Mouse (Mus musculus): Measurements from ENCODE around the gene Zscan26.
"Not testable (repeated sequence)": the region's sequence is repeated elsewhere in the genome, so short reads cannot be mapped to it uniquely, and the experiment has no call there.

Zscan26 gene

DNA sequence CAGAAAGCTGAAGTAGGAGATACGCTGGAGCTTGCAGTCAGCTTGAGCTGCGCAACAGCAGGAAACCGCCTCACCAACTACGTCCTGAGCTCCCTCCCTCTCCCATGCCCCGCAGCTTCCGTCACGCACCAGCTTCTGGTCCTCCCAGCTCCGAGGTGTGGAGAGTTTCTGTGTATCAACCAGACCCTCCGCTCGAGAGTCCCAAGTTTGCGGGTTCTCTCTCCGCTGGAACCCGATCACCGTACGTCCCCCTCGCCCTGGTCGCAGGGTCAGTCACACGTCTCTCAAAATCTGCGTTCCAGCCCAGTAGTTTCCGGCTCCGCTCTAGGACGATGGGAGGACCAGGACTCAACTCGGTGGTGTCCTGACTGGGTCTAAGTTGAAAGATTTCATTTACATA is at the start of gene Zscan26:
TSS of gene Zscan26 (minus strand) at position 282 of the 400 bp plus-strand sequence.
- peak; percentile 93 for DNase-seq (ENCODE audit: low read depth, low spot score)

DNA sequence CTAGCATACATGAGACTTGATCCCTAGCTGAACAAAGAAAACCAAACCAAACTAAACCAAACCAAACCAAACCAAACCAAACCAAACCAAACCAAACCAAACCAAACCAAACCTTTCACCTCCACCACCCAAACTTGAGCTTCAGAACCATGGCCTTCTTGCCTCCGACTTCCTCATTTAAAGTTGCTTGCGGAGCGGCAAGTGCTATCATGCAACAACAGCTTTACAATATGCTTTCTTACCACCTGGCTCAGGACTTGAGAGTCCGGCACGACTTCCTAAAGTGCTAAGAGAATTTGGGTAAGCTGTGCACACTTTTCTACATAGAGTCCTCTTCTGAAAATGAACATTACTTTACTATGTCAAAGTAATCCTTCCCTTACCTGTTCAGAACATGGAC is 48.8 kb upstream of the Zscan26 start:
- no peak for DNase-seq (ENCODE audit: low read depth, low spot score)

DNA sequence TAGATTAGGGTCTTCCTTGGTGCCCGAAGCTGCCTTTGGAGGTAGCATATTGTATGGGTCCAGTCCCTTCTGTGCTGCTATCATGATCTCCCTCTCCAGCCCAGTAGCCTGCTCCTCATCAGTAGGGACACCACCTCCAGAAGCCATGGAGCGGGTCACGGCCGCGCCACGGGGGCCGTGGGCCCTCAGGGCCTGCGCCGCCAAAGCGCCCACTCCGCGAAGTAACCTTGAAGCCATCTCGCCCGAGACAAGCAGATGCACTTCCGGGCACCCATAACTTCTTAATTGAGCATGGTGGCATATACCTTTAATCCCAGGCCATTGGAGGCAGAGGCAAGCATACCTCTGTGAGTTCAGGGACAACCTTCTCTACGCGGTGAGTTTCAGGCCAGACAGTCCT is 47.7 kb upstream of the Zscan26 start, which contains the start of gene Gm11273:
TSS of gene Gm11273 (minus strand) at position 237 of the 400 bp plus-strand sequence.
- not testable (repeated sequence) for DNase-seq (ENCODE audit: low read depth, low spot score)

DNA sequence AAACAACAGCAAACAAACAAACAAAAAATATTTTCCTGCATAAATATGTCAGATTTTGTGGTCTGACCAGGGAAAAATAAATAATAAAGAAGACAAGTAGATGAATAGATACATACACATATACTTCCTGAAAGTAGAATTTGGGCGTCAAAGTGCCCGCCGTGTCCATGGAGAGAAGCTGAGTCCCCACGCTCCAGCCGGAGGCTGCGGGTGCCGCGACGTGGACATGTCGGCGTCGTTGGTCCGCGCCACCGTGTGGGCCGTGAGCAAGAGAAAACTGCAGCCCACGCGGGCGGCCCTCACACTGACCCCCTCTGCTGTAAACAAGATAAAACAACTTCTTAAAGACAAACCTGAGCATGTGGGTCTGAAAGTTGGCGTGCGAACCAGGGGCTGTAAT is 41.5 kb upstream of the Zscan26 start, which contains the start of gene AK157302:
TSS of gene AK157302 (plus strand) at position 144 of the 400 bp plus-strand sequence.
- no peak for DNase-seq (ENCODE audit: low read depth, low spot score)

- DNase-seq (ENCODE audit: low read depth, low spot score) = no peak
Observed at GRCm38 (mm10) chr13:21492847-21493246, 39.3 kb upstream of the Zscan26 start.

GRCm38 (mm10) chr13:21486881-21487280 is 33.4 kb upstream of the Zscan26 start:
- DNase-seq (ENCODE audit: low read depth, low spot score) = peak; percentile 61

- DNase-seq (ENCODE audit: low read depth, low spot score) = peak; percentile 64
Observed at GRCm38 (mm10) chr13:21478759-21479670, 25.5 kb upstream of the Zscan26 start, which contains the start of the genes Zkscan4 and Gm10065. Gene Zkscan4, plus strand, starts transcription at chr13:21478907. Gene Gm10065, minus strand, starts transcription at chr13:21479441.

DNA sequence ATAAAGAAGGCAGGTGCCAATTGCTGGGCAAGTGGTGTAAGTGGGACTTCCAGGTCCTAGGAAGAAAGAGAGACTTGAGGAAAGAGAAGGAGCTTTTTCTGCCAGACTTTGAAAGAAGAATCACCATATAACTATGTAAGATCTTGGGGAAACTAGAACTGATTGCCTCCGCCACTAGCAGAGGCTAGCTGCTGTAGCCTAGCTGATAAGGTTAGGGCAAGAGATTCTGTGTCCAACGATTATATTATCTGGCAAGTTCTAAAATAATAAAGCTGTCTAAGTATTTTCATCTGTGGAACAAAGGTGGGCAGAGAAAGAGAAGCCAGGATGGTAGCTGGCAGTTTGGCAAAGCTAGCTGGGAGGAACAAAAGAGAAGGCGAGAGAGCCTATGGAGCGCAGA is 18.9 kb upstream of the Zscan26 start:
- no peak for DNase-seq (ENCODE audit: low read depth, low spot score)

- no peak for DNase-seq (ENCODE audit: low read depth, low spot score)
Observed at GRCm38 (mm10) chr13:21469097-21469496, 15.6 kb upstream of the Zscan26 start.

DNA sequence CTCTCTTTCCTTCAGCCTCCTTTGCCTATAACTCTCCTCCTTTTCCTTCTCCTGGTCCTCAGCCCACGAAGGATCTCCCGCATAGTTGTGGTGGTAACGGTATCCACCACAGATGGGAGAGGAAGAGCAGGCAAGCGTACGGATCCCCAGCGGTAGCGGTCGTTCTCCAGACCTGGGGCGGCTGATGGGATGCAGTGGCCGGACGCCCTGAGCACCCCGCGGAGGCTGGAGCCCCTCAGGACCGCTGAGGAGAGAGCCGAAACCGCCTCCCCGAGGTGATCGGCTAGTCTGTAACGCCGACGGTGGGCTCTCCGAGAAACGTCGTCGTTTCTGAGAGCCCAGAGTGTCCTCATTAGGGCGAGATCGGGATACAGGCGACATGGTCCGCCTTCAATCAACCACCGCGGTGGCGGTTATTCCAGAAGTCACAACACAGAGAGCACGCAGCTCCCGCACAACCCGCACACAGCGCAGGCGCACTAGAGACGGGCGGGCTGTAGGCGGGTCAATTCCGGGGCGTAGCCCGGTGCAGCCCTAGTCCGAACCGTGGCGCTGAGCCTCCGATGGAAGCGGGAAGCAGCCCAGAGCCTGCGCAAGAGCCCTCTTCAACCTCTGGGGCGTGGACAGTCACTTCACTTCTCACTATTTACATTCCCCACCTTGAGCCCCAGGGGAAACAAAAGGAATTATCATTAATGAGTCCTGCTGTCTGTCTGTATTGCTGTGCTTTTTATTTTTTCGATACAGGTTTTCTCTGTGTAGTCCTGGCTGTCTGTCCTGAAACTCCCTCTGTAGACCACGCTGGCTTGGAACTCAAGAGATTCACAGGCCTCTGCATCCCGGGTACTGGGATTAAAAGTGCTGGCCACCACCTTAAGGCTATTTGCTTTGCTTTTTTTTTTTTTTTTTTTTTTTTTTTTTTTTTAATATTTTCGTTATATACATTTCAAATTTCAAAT is 14.8 kb upstream of the Zscan26 start, which contains the start of gene Nkapl:
TSS of gene Nkapl (minus strand) at position 449 of the 959 bp plus-strand sequence.
- DNase-seq (ENCODE audit: low read depth, low spot score) = peak; percentile 93

DNA sequence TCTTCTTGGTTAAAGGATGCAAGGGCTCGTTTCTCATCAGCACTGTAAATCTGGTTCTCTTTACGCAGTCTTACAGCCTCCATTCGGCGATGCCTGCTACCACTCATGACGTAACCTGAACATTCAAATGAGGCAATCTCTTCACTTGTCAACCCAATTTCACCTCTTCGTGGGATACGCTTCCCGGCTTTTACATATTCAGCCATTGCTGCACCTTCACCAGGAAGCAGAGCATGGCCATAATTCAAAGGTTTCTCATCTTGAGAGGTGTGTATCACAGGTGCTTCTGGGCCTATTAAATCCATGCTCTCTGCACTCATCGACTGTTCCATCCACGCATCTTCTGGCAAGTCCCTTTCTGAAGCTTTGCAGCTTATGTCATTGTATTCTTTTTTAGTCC is 13.8 kb upstream of the Zscan26 start:
- DNase-seq (ENCODE audit: low read depth, low spot score) = no peak

GRCm38 (mm10) chr13:21462516-21462915 is 9.0 kb upstream of the Zscan26 start:
- DNase-seq (ENCODE audit: low read depth, low spot score) = peak; percentile 82

DNA sequence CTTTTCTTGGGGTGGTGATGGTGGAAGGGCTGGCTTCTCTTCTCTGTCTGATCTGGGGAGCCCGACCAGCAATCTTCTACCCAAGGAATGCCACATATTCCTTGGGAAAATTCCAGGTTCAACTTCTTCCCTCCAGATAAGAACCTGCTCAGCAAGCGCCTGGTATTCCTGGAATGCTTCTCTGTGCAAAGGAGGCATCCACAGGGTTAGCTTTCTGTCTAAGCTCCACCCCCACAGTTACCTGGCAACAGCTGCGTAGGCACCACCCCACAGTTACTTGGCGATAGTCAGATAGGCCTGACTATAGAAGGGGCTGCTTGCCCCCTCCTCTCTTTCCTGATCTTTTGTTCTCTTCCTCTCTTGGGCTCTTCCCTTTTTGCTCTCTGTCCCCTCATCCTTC is 2.8 kb upstream of the Zscan26 start:
- peak; percentile 96 for DNase-seq (ENCODE audit: low read depth, low spot score)

- DNase-seq (ENCODE audit: low read depth, low spot score) = no peak
Observed at GRCm38 (mm10) chr13:21454133-21454532, 603 bp upstream of the Zscan26 start.

GRCm38 (mm10) chr13:21453042-21453441 is 488 bp downstream of the Zscan26 start:
- no peak for DNase-seq (ENCODE audit: low read depth, low spot score)

GRCm38 (mm10) chr13:21447856-21448614 is 5.5 kb downstream of the Zscan26 start:
- no peak for DNase-seq (ENCODE audit: low read depth, low spot score)

DNA sequence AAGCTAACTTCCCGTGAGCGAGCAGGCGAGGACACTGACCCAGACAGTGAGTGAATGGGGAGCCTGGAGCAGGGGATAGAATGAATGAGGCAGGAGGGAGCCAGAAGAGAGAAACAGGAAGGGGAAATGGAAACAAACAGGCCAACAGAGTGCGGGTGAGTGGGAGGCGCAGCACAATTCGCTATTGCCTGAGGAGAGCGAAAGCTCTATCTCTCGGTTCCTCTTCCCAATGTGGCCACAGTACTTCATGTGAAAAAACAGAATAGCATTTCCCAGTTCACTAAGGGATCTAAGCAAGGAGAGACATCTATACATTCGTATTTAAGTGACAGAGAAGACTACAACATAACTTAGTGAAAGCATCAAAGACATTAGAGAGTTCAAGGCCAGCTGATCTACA is 6.7 kb downstream of the Zscan26 start:
- DNase-seq (ENCODE audit: low read depth, low spot score) = no peak

DNA sequence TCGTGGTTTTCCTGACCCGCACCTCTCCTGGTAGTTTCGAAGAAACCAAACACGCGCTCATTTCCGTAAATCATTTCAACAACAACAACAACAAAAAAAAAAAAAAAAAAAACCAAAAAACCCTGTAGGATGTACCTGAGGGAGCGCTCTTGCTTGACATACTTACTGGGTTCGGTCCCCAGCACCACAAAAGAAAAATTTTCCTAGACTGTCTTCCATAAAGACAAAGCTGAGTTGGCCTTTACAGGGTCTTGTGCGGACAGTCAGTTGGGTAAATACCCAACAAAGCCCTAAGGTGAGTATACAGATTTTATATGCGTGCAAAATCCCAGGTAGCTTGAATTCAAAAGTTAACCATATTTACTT is 12.3 kb downstream of the Zscan26 start:
- no peak for DNase-seq (ENCODE audit: low read depth, low spot score)

DNA sequence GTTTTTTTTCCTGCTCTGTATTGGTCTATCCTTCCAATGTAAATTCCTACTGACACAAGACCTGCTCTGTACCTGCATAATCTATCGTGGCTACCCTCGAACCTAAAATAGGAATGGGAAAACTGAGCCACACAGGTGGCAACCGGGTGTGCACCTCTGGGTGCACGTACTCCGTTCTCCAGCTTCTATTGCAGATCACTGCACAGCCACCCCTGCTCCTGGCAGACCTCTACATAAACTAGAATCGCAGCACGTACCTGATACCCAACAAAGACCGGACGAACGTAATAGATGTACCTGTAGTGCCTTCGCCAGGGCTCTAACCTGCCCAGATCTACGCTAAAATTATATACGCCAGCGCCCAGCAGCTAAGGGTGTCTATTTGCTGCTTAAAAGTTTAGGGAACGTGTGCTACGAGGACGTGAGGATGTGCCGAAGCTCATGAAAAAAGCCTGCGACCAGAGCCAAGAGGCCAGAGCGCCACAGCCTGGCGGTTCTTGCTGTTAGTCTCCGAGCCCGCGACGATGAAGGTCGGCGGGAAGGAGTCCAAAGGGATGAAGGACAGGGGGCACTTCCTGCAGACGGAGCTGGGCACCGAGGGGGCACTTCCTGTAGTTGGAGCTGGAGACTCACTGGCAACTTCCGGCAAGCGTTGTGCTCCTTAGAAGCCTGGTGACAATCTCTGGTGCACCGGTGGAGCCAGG is 12.9 kb downstream of the Zscan26 start, which contains the start of gene Pgbd1:
TSS of gene Pgbd1 (minus strand) at position 556 of the 704 bp plus-strand sequence.
- peak; percentile 83 for DNase-seq (ENCODE audit: low read depth, low spot score)

DNA sequence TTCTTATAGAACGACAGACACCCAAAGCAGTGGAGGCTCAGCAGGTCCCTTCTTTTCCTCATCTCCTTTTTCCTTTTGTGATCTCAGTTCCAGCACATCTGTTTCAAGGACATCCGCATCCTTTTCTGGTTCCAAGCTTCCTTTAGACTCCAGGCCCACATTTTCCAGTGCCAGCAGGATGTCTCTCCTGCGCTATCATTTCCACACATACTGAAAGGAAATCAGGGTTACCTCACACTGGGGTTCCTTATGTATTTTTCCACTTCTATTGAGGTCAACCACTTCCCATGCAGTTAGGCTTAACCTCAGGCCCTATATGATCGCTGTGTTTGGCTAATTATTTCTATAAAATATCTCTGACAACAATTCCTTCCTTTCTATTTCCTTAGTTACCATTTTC is 18.1 kb downstream of the Zscan26 start:
- no peak for DNase-seq (ENCODE audit: low read depth, low spot score)
